Mouse (Mus musculus): Measurements from ENCODE around the gene Vat1. TPM values are rescaled to one million over a fixed set of nuclear protein-coding genes. Genes with fewer than 3 reads are reported as not detected.

Vat1 gene
- polyA plus RNA-seq, 2 experiments, result 63.3 to 88.0 TPM

DNA sequence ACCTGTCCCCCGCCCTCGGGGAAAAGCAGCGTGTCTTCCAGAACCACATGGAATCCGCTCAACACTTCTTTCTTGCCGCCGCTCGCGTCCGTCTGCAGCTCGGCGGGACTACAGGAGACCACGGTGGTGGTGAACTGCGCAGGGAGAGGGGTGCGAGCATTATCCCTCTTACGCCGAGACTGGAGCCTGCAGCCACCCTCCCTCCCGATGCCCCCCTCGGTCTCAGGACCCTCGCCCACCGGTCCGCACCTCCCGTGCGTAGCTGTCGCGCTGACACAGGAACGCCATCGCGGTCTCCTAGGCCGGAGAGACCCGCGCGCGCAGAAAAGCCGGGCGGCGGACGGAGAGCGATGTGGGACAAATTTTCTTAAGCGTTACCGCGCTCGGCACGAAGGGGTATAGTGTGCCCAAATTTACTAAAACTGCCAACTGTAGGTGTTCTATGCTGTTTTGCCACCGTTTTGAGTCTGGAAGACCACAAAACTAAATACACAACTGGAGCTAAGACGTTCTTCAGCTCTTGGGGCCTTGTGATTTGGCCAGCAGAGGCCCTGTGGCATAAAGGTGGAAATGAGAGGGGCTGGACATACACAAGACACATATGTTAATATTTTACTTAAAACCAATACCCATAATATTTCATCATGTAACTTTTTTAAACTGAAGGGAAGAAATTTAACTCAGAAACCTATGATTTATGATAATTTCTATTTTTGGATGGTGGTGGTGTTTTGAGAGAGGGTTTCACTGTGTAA is 48.8 kb downstream of the Vat1 start, which contains the start of gene Aarsd1:
Aarsd1 (minus strand) TSS at position 515 of the 755 bp plus-strand sequence.
- peak; percentile 91 for ATAC-seq (ENCODE audit: low FRiP score, low read depth)
- H3K4me2 ChIP-seq (replicated peaks; ENCODE audit: low read depth, low read length, severe bottlenecking), result peak within 1 kb of the TSS; percentile 64
- under 1% methylated on average over 45 of the region's 45 CpGs for WGBS

GRCm38 (mm10) chr11:101416433-101417100 is 49.5 kb downstream of the Vat1 start:
- Histone ChIP-seq H3K9ac (ENCODE audit: low read depth, low read length, severe bottlenecking) (peak overlapping the region; percentile 80), H3K4me3 (replicated peaks; ENCODE audit: low read length) (peak overlapping the region; percentile 66), H3K9me3 (ENCODE audit: control insufficient read depth, low read length) (no peaks in the 10 kb centered on the region), H3K4me1 (ENCODE audit: control insufficient read depth, insufficient read depth, low read length) (peaks cover 6% of the 10 kb centered on the region), H3K36me3 (ENCODE audit: control insufficient read depth, insufficient read depth, low read length) (peaks cover 18% of the 10 kb centered on the region), H3K4me2 (replicated peaks; ENCODE audit: low read depth, low read length, severe bottlenecking) (peak overlapping the region; percentile 64), H3K27me3 (ENCODE audit: control insufficient read depth, insufficient read depth, low read length) (no peaks in the 10 kb centered on the region), H3K27ac (replicated peaks; ENCODE audit: low read depth, low read length) (peak overlapping the region; percentile 59)
- ATAC-seq (ENCODE audit: low FRiP score, low read depth), result no peak
- DNase-seq (ENCODE audit: low spot score), result no peak
- no peak for TF ChIP-seq POLR2A (IDR thresholded peaks at IDR 0.05; ENCODE audit: borderline replicate concordance, extremely low read depth, insufficient read depth, insufficient read length)
- 4% methylated on average over 11 of the region's 11 CpGs for WGBS

More for the DNA sequence above, 48.8 kb downstream of the Vat1 start, which contains the start of gene Aarsd1:
- peak within 1 kb of the TSS; percentile 66 for H3K4me3 ChIP-seq (replicated peaks; ENCODE audit: low read length)
- peak; percentile 75; the same call in 1 of the 2 replicates for TF ChIP-seq POLR2A (IDR thresholded peaks at IDR 0.05; ENCODE audit: borderline replicate concordance, extremely low read depth, insufficient read depth, insufficient read length)
- peak within 1 kb of the TSS; percentile 59 for H3K27ac ChIP-seq (replicated peaks; ENCODE audit: low read depth, low read length)
- peak within 1 kb of the TSS; percentile 80 for H3K9ac ChIP-seq (ENCODE audit: low read depth, low read length, severe bottlenecking)
- H3K36me3 ChIP-seq (ENCODE audit: control insufficient read depth, insufficient read depth, low read length), result peaks cover 13% of the 10 kb centered on the region
- H3K4me1 ChIP-seq (ENCODE audit: control insufficient read depth, insufficient read depth, low read length), result peaks cover 6% of the 10 kb centered on the region
- H3K27me3 ChIP-seq (ENCODE audit: control insufficient read depth, insufficient read depth, low read length), result no peaks in the 10 kb centered on the region
- H3K9me3 ChIP-seq (ENCODE audit: control insufficient read depth, low read length), result no peaks in the 10 kb centered on the region
- DNase-seq (ENCODE audit: low spot score), result peak; percentile 79

DNA sequence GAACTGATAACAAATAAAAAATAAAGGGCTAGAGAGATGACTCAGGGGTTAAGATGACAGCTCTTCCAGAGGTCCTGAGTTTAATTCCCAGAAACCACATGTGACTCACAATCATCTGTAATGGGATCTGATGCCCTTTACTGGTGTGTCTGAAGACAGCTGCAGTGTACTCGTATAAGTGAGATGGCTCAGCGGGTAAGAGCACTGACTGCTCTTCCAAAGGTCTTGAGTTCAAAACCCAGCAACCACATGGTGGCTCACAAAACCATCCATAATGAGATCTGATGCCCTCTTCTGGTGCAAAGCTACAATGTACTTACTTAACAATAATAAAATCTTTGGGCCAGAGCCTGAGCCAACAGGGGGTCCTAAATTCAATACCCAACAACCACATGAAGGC is 50.7 kb downstream of the Vat1 start:
- DNase-seq (ENCODE audit: low spot score) (no peak), ATAC-seq (ENCODE audit: low FRiP score, low read depth) (no peak)
- no peaks in the 10 kb centered on the region for H3K9me3 ChIP-seq (ENCODE audit: control insufficient read depth, low read length)
- no peak for TF ChIP-seq POLR2A (IDR thresholded peaks at IDR 0.05; ENCODE audit: borderline replicate concordance, extremely low read depth, insufficient read depth, insufficient read length)
- H3K4me3 ChIP-seq (replicated peaks; ENCODE audit: low read length), result no peak overlapping the region
- H3K27me3 ChIP-seq (ENCODE audit: control insufficient read depth, insufficient read depth, low read length), result no peaks in the 10 kb centered on the region
- 86% methylated on average over 2 of the region's 2 CpGs for WGBS
- H3K36me3 ChIP-seq (ENCODE audit: control insufficient read depth, insufficient read depth, low read length), result peaks cover 31% of the 10 kb centered on the region
- no peak overlapping the region for H3K9ac ChIP-seq (ENCODE audit: low read depth, low read length, severe bottlenecking)
- H3K4me2 ChIP-seq (replicated peaks; ENCODE audit: low read depth, low read length, severe bottlenecking), result no peak overlapping the region
- H3K27ac ChIP-seq (replicated peaks; ENCODE audit: low read depth, low read length), result no peak overlapping the region
- H3K4me1 ChIP-seq (ENCODE audit: control insufficient read depth, insufficient read depth, low read length), result peaks cover 6% of the 10 kb centered on the region

Small RNA genes lying within 50 kb of the gene (microRNA-seq; reads per million reads assigned to microRNA genes)
- gene Mir6929, result not detected

Other genes starting within 250 kb of the Vat1 start
- gene Ezh1, start 239.8 kb downstream of the Vat1 start, polyA plus RNA-seq (2012; rRNA removed), result 28.3 and 28.4 TPM in 2 replicates
- 14.4 and 17.0 TPM in 2 replicates for gene Ezh1, start 239.8 kb downstream of the Vat1 start, polyA plus RNA-seq (2014; fragmentation: Nextera tagmentation; extraction: Ambion mirVana)
- gene Ramp2, start 220.2 kb downstream of the Vat1 start, polyA plus RNA-seq (2012; rRNA removed), result 89.4 and 108 TPM in 2 replicates
- gene Ramp2, start 220.2 kb downstream of the Vat1 start, polyA plus RNA-seq (2014; fragmentation: Nextera tagmentation; extraction: Ambion mirVana), result 98.9 and 104 TPM in 2 replicates
- gene Vps25, start 212.5 kb downstream of the Vat1 start, polyA plus RNA-seq (2012; rRNA removed), result 70.3 and 71.7 TPM in 2 replicates
- 120 and 124 TPM in 2 replicates for gene Vps25, start 212.5 kb downstream of the Vat1 start, polyA plus RNA-seq (2014; fragmentation: Nextera tagmentation; extraction: Ambion mirVana)
- gene Wnk4, start 205.7 kb downstream of the Vat1 start, polyA plus RNA-seq (2012; rRNA removed), result 14.9 and 18.4 TPM in 2 replicates
- 9.9 and 10.7 TPM in 2 replicates for gene Wnk4, start 205.7 kb downstream of the Vat1 start, polyA plus RNA-seq (2014; fragmentation: Nextera tagmentation; extraction: Ambion mirVana)
- 1.1 and 1.6 TPM in 2 replicates for gene Cntd1, start 187.2 kb downstream of the Vat1 start, polyA plus RNA-seq (2012; rRNA removed)
- gene Cntd1, start 187.2 kb downstream of the Vat1 start, polyA plus RNA-seq (2014; fragmentation: Nextera tagmentation; extraction: Ambion mirVana), result 0.61 and 0.93 TPM in 2 replicates
- 110 and 183 TPM in 2 replicates for gene Coa3, start 187.1 kb downstream of the Vat1 start, polyA plus RNA-seq (2012; rRNA removed)
- gene Coa3, start 187.1 kb downstream of the Vat1 start, polyA plus RNA-seq (2014; fragmentation: Nextera tagmentation; extraction: Ambion mirVana), result 182 and 187 TPM in 2 replicates
- 86.5 and 100 TPM in 2 replicates for gene Becn1, start 163.9 kb downstream of the Vat1 start, polyA plus RNA-seq (2012; rRNA removed)
- gene Becn1, start 163.9 kb downstream of the Vat1 start, polyA plus RNA-seq (2014; fragmentation: Nextera tagmentation; extraction: Ambion mirVana), result 118 and 135 TPM in 2 replicates
- gene Psme3, start 150.0 kb downstream of the Vat1 start, polyA plus RNA-seq (2012; rRNA removed), result 128 and 142 TPM in 2 replicates
- gene Psme3, start 150.0 kb downstream of the Vat1 start, polyA plus RNA-seq (2014; fragmentation: Nextera tagmentation; extraction: Ambion mirVana), result 105 TPM in 2 replicates
- 6.2 and 8.2 TPM in 2 replicates for gene Aoc2, start 141.2 kb downstream of the Vat1 start, polyA plus RNA-seq (2012; rRNA removed)
- gene Aoc2, start 141.2 kb downstream of the Vat1 start, polyA plus RNA-seq (2014; fragmentation: Nextera tagmentation; extraction: Ambion mirVana), result 0.84 and 0.86 TPM in 2 replicates
- gene Aoc3, start 135.6 kb downstream of the Vat1 start, polyA plus RNA-seq (2012; rRNA removed), result 3.1 TPM in 2 replicates
- 0.68 and 1.0 TPM in 2 replicates for gene Aoc3, start 135.6 kb downstream of the Vat1 start, polyA plus RNA-seq (2014; fragmentation: Nextera tagmentation; extraction: Ambion mirVana)
- not detected in 2 replicates for gene G6pc, start 98.7 kb downstream of the Vat1 start, polyA plus RNA-seq (2012; rRNA removed)
- not detected in 2 replicates for gene G6pc, start 98.7 kb downstream of the Vat1 start, polyA plus RNA-seq (2014; fragmentation: Nextera tagmentation; extraction: Ambion mirVana)
- 39.3 and 41.1 TPM in 2 replicates for gene Aarsd1, start 48.6 kb downstream of the Vat1 start, polyA plus RNA-seq (2012; rRNA removed)
- 62.8 and 63.2 TPM in 2 replicates for gene Aarsd1, start 48.6 kb downstream of the Vat1 start, polyA plus RNA-seq (2014; fragmentation: Nextera tagmentation; extraction: Ambion mirVana)
- 1.3 and 4.2 TPM in 2 replicates for gene Gm27029, start 41.4 kb downstream of the Vat1 start, polyA plus RNA-seq (2012; rRNA removed)
- gene Gm27029, start 41.4 kb downstream of the Vat1 start, polyA plus RNA-seq (2014; fragmentation: Nextera tagmentation; extraction: Ambion mirVana), result 11.8 and 12.1 TPM in 2 replicates
- 19.3 and 20.6 TPM in 2 replicates for gene Rundc1, start 41.1 kb downstream of the Vat1 start, polyA plus RNA-seq (2012; rRNA removed)
- gene Rundc1, start 41.1 kb downstream of the Vat1 start, polyA plus RNA-seq (2014; fragmentation: Nextera tagmentation; extraction: Ambion mirVana), result 17.6 and 17.8 TPM in 2 replicates
- 23.7 and 27.5 TPM in 2 replicates for gene Ptges3l, start 40.9 kb downstream of the Vat1 start, polyA plus RNA-seq (2012; rRNA removed)
- gene Ptges3l, start 40.9 kb downstream of the Vat1 start, polyA plus RNA-seq (2014; fragmentation: Nextera tagmentation; extraction: Ambion mirVana), result 13.9 and 20.5 TPM in 2 replicates
- 1,216 and 1,303 TPM in 2 replicates for gene Rpl27, start 23.9 kb downstream of the Vat1 start, polyA plus RNA-seq (2012; rRNA removed)
- 384 and 422 TPM in 2 replicates for gene Rpl27, start 23.9 kb downstream of the Vat1 start, polyA plus RNA-seq (2014; fragmentation: Nextera tagmentation; extraction: Ambion mirVana)
- gene Ifi35, start 17.8 kb downstream of the Vat1 start, polyA plus RNA-seq (2012; rRNA removed), result 13.1 and 15.2 TPM in 2 replicates
- 16.1 and 16.7 TPM in 2 replicates for gene Ifi35, start 17.8 kb downstream of the Vat1 start, polyA plus RNA-seq (2014; fragmentation: Nextera tagmentation; extraction: Ambion mirVana)
- gene Rnd2, start 1.2 kb downstream of the Vat1 start, polyA plus RNA-seq (2012; rRNA removed), result 20.7 and 21.8 TPM in 2 replicates
- gene Rnd2, start 1.2 kb downstream of the Vat1 start, polyA plus RNA-seq (2014; fragmentation: Nextera tagmentation; extraction: Ambion mirVana), result 8.4 and 10.4 TPM in 2 replicates
- 8.7 and 9.9 TPM in 2 replicates for gene Brca1, start 85.7 kb upstream of the Vat1 start, polyA plus RNA-seq (2012; rRNA removed)
- 10.7 and 11.6 TPM in 2 replicates for gene Brca1, start 85.7 kb upstream of the Vat1 start, polyA plus RNA-seq (2014; fragmentation: Nextera tagmentation; extraction: Ambion mirVana)
- gene Nbr1, start 85.9 kb upstream of the Vat1 start, polyA plus RNA-seq (2012; rRNA removed), result 82.7 and 93.1 TPM in 2 replicates
- 62.8 and 71.3 TPM in 2 replicates for gene Nbr1, start 85.9 kb upstream of the Vat1 start, polyA plus RNA-seq (2014; fragmentation: Nextera tagmentation; extraction: Ambion mirVana)
- gene Tmem106a, start 116.0 kb upstream of the Vat1 start, polyA plus RNA-seq (2012; rRNA removed), result 9.3 and 11.6 TPM in 2 replicates
- 3.8 and 5.4 TPM in 2 replicates for gene Tmem106a, start 116.0 kb upstream of the Vat1 start, polyA plus RNA-seq (2014; fragmentation: Nextera tagmentation; extraction: Ambion mirVana)
- not detected in 2 replicates for gene Gm11634, start 133.0 kb upstream of the Vat1 start, polyA plus RNA-seq (2012; rRNA removed)
- gene Gm11634, start 133.0 kb upstream of the Vat1 start, polyA plus RNA-seq (2014; fragmentation: Nextera tagmentation; extraction: Ambion mirVana), result not detected in 2 replicates
- 35.5 and 36.0 TPM in 2 replicates for gene Rdm1, start 161.0 kb upstream of the Vat1 start, polyA plus RNA-seq (2012; rRNA removed)
- 39.2 and 39.4 TPM in 2 replicates for gene Rdm1, start 161.0 kb upstream of the Vat1 start, polyA plus RNA-seq (2014; fragmentation: Nextera tagmentation; extraction: Ambion mirVana)
- gene Arl4d, start 199.3 kb upstream of the Vat1 start, polyA plus RNA-seq (2012; rRNA removed), result 3.0 and 4.2 TPM in 2 replicates
- gene Arl4d, start 199.3 kb upstream of the Vat1 start, polyA plus RNA-seq (2014; fragmentation: Nextera tagmentation; extraction: Ambion mirVana), result 2.5 and 3.6 TPM in 2 replicates

All from limb, embryonic 14.5 days (tissue).